Mouse (Mus musculus) liver, adult 2 months (tissue): ENCODE results near the gene Bcl2.

Source experiments
- CTCF ChIP-seq: fragments of 200-500 bp; IDR thresholded peaks from 2 replicates; pipeline ENCODE4 v1.5.1; 2011; ENCODE audit warnings: low read depth, low read length, control low read depth
- POLR2A ChIP-seq: fragments of 200-500 bp; IDR thresholded peaks from 2 replicates; pipeline ENCODE4 v1.6.1; 2011; ENCODE audit warnings: low read length, control low read depth; ENCODE audit not compliant: insufficient read depth; ENCODE audit errors: extremely low read depth

DNA sequence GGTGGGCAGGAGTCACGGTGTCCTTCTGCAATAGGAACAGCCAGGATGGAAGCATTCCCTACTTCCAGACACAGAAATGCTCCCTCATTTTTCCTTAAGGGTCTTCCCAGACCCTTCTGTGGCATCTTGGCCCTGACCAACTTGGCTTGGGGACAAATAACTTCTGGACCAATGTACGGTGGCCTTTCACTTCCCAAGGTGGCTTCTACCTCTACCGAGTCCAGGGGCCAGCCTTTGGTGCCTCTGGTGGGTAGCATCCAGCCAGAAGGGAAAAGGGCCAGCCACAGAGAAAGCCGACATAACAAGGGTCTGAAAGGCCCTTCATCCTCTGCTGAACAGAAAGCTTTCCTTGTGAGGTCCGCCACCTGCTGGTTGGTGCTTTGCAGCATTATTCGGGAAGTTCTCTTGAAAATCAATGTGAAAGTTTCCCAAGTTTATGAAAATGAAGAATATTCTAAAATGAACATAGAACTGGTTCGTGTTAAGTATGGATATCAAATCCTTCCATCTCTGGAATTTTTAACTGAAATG lies 3.1 kb upstream of the Bcl2 start:
- TF ChIP-seq CTCF (peak; percentile 54), POLR2A (no peak)
